Mouse (Mus musculus) layer of hippocampus, adult 8-10 months (tissue): ENCODE measurements around the gene Ankrd44. TPM values are rescaled to one million over a fixed set of nuclear protein-coding genes. Genes with fewer than 3 reads are reported as not detected.

Experiments used
- DNase-seq, 2 experiments: peaks; one replicate each; pipeline ENCODE4 v3.0.0; 2022; ENCODE audit warnings: low spot score in 2 of 2
- total RNA-seq, 4 experiments: library from RNA; stranded (reverse); gene quantifications; 2 replicates each; pipeline ENCODE4 v1.2.4; 2022

Gene Ankrd44
- total RNA-seq, 4 experiments from 2014 or later, result 11.5 to 27.2 (median 18.7) TPM

GRCm38 (mm10) chr1:54850077-54850476 is 76.1 kb downstream of the Ankrd44 start:
- no peak for DNase-seq

GRCm38 (mm10) chr1:54847238-54847637 is 78.9 kb downstream of the Ankrd44 start:
- DNase-seq, result no peak

GRCm38 (mm10) chr1:54846346-54847000 is 79.7 kb downstream of the Ankrd44 start:
- DNase-seq, result no peak

DNA sequence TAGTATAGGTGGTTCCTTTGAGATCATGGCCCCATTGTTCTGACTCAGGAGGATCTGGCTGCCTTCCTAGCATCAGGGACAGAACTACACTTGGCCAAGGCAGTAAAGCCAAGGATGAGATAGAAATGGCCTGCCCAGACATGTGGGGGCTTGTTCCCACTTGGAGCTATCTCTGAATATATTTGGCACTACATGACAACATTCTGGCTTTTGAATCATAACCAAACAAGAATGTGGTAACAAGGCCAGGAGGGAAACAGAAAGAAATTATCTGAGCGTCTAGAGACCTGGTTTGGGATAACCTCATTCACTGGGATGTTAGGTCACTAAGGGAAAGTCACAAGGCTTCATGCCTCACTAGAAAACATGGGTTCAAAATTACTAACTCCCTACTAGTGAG is 81.8 kb downstream of the Ankrd44 start:
- DNase-seq, result no peak

DNA sequence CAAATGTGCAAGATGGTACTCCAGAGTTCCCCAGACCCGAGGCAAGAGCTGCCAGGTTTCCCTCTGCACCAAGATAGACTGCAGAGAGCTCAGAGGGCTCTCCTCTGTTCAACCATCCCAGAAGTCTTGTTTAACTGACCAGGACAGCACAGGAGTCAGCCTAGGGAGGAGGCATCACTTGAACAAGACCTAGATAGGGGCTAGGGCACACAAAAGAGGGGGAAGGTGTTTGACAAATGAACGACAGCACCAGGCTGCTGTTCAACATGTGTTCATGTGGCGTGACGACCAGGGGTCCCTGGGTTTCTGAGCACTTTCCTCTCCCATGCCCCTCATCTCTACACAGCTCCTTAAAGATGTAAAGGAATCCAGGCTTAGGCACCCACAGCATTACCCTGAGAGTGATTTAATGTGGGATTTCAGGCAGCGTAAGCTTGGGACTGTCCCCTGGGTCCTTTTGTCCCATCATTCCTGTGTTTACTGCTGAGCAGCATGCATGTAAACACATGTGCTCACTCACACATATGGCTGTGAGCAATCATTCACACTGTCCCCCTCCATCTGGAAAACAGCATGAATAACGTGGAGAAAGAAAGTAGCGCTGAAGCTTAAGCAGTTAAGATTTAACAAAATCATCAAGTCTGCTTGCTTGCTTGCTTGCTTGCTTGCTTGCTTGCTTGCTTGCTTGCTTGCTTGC is 83.3 kb downstream of the Ankrd44 start:
- DNase-seq, result no peak

DNA sequence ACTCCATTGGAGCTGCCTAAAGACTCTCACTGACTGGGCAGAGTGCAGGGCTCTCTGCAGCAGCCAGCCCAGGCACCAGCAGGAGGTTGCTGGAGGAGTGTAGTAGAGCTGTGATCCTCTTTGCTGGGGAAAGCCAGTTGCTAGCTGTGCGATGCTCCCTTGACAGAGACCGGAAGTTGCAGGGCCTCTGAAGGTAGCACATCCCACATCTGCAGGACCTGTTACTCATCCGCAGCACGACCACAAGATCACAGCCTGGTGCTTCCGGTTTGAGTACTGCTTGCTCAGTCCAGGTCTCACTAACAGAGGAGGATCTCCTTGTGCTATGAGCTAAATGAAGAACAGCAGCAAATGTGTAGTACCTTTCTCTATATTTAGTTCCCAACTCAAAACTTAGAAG is 84.4 kb downstream of the Ankrd44 start:
- no peak for DNase-seq

GRCm38 (mm10) chr1:54840040-54840439 is 86.1 kb downstream of the Ankrd44 start:
- DNase-seq, result no peak

GRCm38 (mm10) chr1:54838486-54838805 is 87.7 kb downstream of the Ankrd44 start:
- no peak for DNase-seq

DNA sequence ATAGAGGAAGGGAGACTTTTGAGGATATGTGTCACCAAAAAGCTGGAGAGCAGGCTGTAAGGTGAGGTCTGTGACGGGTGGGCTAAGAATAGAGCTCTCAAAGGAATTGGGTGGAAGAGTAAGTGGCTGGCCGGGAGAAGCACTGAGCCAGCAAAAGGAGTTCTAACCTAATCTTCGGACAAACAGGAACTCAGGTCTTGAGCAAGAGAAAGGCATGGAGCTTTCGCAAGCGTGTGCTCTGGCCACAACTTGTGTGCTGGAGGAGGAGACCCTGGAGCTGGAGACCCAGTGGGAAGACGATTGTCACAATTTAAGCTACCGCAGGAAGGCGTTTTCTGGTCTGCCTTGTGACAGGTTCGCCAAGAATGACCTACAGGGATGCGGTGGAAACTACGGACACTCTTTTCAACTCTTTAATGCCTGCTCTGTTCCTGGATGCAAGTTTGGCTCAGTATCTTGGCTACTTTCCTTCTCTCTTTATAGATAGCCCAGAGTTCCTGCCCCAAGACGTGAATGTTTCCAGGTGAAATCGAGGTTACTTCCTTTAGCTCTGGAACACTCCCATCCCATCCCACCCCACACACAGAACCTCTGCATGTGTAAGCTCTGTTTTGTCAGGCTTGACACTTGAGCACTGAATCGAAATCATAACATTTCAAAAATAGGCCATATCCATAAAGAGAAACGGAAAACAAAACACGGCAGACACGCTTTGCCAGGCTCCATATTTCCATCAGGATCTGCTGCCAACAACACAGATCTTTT is 88.3 kb downstream of the Ankrd44 start:
- no peak for DNase-seq

DNA sequence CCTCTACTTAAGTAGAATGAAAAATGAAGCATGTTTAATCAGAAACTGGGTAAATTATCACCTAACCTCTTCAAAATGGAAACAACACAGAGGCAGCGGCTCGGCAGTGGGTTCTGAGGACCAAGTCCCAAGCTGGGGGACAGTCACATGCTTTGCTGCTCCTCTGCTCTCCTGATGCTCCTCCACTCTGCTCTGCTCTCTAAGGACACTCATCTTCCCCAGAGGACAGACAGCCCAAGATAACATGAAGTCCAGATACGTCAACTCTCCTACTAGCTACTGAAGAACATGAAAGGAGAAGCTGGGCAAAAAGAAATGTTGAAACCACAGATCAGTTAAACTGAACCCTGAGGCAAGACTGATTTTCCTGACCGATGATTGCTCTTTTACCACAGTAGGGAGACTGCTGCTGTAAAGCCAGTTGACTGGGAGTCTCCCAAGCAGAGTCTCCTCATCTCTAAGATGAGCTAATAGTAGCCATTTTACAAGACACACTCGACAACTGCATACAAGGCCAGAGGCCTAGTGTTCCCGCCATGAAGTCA is 90.5 kb downstream of the Ankrd44 start:
- no peak for DNase-seq

DNA sequence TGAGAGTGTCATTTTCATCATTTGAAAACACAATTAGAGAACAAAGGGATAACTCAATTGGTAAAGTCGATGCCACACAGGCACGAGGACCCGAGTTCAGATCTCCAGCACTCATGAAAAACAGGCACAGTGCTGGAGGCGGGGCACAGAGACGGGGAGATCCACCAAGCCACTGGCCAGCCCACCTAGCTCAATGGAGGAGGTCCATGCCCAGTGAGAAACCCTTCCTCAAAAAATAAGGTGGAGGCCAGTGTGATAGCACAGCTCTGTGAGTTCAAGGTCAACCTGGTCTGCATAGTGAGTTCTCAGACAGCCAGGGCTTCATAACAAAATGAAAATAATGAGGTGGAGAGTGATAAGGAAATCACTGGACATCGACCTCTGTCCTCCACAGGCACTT is 93.0 kb downstream of the Ankrd44 start:
- DNase-seq, result no peak

GRCm38 (mm10) chr1:54832765-54833164 is 93.4 kb downstream of the Ankrd44 start:
- no peak for DNase-seq

- DNase-seq, result no peak
These were observed 96.0 kb downstream of the Ankrd44 start for GRCm38 (mm10) chr1:54830223-54830622.

GRCm38 (mm10) chr1:54829681-54830213 is 96.4 kb downstream of the Ankrd44 start:
- DNase-seq, result no peak

- DNase-seq, result no peak
These were observed 98.4 kb downstream of the Ankrd44 start for GRCm38 (mm10) chr1:54827827-54828226.

- DNase-seq, result no peak
These were observed 98.8 kb downstream of the Ankrd44 start for GRCm38 (mm10) chr1:54827351-54827750.

- no peak for DNase-seq
These were observed 99.7 kb downstream of the Ankrd44 start for GRCm38 (mm10) chr1:54826426-54826986.

DNA sequence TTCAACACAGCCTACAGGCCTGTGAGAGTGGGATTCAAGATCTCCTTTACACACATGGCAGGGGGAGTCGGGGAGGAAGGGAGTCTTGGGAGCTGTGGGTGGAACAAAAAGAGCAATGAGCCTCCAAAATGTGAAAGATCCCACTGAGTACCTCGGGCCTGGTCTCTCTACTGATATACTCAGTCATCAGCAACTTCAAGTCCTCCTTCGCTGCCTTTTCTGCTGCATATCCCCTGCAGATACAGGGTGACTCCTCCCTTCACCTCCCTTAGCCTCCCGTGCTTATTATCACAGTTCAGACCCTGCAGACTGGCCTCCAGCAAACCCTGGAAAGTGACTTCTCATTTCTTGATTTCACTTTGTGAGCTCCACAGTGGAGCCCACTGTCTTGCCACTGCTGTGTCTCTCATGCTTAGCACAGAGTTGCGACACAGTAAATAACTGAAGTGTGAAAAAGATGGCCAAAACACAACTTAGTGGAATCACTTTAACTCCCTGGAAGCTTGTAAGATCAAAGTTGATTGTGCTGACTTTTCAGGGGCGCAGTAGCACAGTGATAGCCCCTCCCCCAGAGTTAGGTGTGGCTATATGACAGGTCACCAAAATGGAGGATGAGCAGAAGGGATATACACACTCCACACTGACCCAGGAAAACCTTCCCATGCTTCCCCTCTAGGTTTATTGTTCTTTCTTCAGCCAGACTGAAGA is 100.3 kb downstream of the Ankrd44 start:
- DNase-seq, result no peak

DNA sequence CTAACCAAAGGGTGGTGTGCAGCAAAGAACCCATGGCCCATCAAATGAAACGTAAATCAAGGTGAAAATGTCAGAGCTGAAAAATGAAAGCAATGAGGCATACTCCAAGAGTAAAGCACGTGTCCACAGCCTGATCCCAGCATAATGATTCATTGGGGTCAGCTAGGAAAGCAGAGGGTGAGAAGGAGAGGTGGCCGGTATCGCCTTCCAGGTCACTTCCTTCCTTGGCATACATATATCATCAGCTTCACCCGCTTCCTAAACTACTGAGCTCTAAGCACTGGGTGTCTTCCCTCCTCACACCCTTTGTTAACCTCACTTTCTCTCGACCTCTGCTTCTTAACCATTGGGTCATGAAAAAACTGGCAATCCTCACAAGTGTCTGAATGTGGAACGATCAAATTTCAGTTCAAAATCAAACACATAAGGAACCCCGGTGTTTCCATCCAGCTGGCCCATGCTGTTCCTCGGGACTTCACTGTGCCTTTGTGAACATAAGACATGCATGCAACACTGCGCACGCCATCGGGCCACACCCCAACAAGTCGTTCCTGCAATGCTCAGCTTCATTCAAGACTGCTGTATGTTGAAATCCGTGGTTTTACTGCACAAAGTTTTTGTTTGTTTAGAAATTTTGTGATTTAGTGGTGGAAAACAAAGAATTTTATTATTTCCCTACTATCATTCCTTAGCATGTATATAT is 101.9 kb downstream of the Ankrd44 start:
- DNase-seq, result no peak

DNA sequence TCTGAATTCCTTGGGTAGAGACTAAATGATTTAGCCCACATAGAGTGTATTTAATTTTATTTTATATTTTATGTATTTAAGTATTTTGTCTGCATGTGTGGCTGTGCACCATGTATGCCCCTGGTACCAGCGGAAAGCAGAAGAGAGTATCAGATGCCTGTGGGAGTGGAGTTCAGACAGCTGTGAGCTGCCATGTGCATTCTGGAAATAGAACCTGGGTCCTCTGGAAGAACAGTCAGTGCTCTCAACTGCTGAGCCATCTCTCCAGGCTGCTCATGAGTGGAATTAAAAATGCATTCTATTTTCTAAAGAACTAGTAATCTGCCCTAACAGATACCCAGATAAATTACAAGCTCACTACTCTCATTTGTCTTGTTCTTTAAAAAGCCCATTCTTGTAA is 104.4 kb downstream of the Ankrd44 start:
- DNase-seq, result peak in 1 of 2 experiments; percentile 14
